Mouse (Mus musculus): ENCODE measurements around the gene Nfx1. TPM values are rescaled to one million over a fixed set of nuclear protein-coding genes. Genes with fewer than 3 reads are reported as not detected.

Gene Nfx1
- total and polyA plus RNA-seq, 2 experiments from 2014 or later: 63.1 to 76.3 TPM

GRCm38 (mm10) chr4:41000842-41001639 lies 30.3 kb downstream of the Nfx1 start:
- no peak overlapping the region for H3K9ac ChIP-seq (replicated peaks; ENCODE audit: low read length, poor library complexity, severe bottlenecking)
- no peaks in the 10 kb centered on the region for H3K27me3 ChIP-seq (ENCODE audit: insufficient read depth, low read length)
- ATAC-seq (ENCODE audit: low FRiP score) (no peak), DNase-seq (ENCODE audit: low spot score) (no peak)
- H3K4me3 ChIP-seq (ENCODE audit: low read depth, low read length): no peak overlapping the region
- no peak for TF ChIP-seq CTCF (IDR thresholded peaks at IDR 0.05)
- WGBS: 92% methylated on average over 9 of the region's 9 CpGs
- peaks cover 74% of the 10 kb centered on the region for H3K36me3 ChIP-seq (ENCODE audit: insufficient read depth, low read length)
- no peaks in the 10 kb centered on the region for H3K4me1 ChIP-seq (ENCODE audit: insufficient read depth, low read length)
- H3K4me2 ChIP-seq (ENCODE audit: low read depth, low read length, poor library complexity, severe bottlenecking): no peak overlapping the region
- no peaks in the 10 kb centered on the region for H3K9me3 ChIP-seq (ENCODE audit: low read length)
- no peak overlapping the region for H3K27ac ChIP-seq (ENCODE audit: low read depth, low read length)

DNA sequence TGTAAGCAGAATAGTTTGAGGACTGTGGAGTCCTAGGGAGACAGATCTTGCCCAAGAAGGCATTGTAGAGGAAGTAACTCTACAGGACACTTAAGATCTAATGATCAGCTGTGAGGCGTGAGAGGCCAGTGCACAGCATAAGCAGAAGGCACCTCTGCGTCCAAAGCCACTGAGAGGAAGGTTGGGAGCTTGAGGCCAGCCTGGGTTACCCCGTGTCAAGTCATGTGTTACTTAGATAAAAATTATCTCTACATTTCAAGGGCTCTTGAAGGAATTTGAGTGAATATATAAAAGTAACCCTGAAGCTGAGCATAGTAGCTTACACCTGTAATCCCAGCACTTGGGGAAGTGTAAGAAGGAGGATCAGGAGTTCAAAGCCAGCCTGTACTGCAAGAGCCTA lies 42.6 kb downstream of the Nfx1 start:
- ATAC-seq (ENCODE audit: low FRiP score): no peak

GRCm38 (mm10) chr4:41015798-41016197 lies 45.1 kb downstream of the Nfx1 start:
- ATAC-seq (ENCODE audit: low FRiP score) (no peak), DNase-seq (ENCODE audit: low spot score) (no peak)
- TF ChIP-seq CTCF (IDR thresholded peaks at IDR 0.05): no peak
- H3K4me2 ChIP-seq (ENCODE audit: low read depth, low read length, poor library complexity, severe bottlenecking): no peak overlapping the region
- H3K9me3 ChIP-seq (ENCODE audit: low read length): no peaks in the 10 kb centered on the region
- no peaks in the 10 kb centered on the region for H3K4me1 ChIP-seq (ENCODE audit: insufficient read depth, low read length)
- peaks cover 37% of the 10 kb centered on the region for H3K36me3 ChIP-seq (ENCODE audit: insufficient read depth, low read length)
- no peak overlapping the region for H3K9ac ChIP-seq (replicated peaks; ENCODE audit: low read length, poor library complexity, severe bottlenecking)
- H3K27ac ChIP-seq (ENCODE audit: low read depth, low read length): no peak overlapping the region
- no peak overlapping the region for H3K4me3 ChIP-seq (ENCODE audit: low read depth, low read length)
- WGBS: 97% methylated on average over 5 of the region's 5 CpGs
- no peaks in the 10 kb centered on the region for H3K27me3 ChIP-seq (ENCODE audit: insufficient read depth, low read length)

More for the DNA sequence above, 42.6 kb downstream of the Nfx1 start:
- no peak for DNase-seq (ENCODE audit: low spot score)
- H3K27me3 ChIP-seq (ENCODE audit: insufficient read depth, low read length): no peaks in the 10 kb centered on the region
- H3K27ac ChIP-seq (ENCODE audit: low read depth, low read length): no peak overlapping the region
- no peaks in the 10 kb centered on the region for H3K9me3 ChIP-seq (ENCODE audit: low read length)
- no peak overlapping the region for H3K4me3 ChIP-seq (ENCODE audit: low read depth, low read length)
- H3K4me2 ChIP-seq (ENCODE audit: low read depth, low read length, poor library complexity, severe bottlenecking): no peak overlapping the region
- no peaks in the 10 kb centered on the region for H3K4me1 ChIP-seq (ENCODE audit: insufficient read depth, low read length)
- no peak overlapping the region for H3K9ac ChIP-seq (replicated peaks; ENCODE audit: low read length, poor library complexity, severe bottlenecking)
- TF ChIP-seq CTCF (IDR thresholded peaks at IDR 0.05): no peak
- WGBS: 92% methylated on average over 3 of the region's 3 CpGs
- peaks cover 52% of the 10 kb centered on the region for H3K36me3 ChIP-seq (ENCODE audit: insufficient read depth, low read length)

- Histone ChIP-seq H3K4me3 (ENCODE audit: low read depth, low read length) (no peak overlapping the region), H3K27me3 (ENCODE audit: insufficient read depth, low read length) (no peaks in the 10 kb centered on the region), H3K27ac (ENCODE audit: low read depth, low read length) (no peak overlapping the region), H3K4me2 (ENCODE audit: low read depth, low read length, poor library complexity, severe bottlenecking) (no peak overlapping the region), H3K9me3 (ENCODE audit: low read length) (no peaks in the 10 kb centered on the region), H3K9ac (replicated peaks; ENCODE audit: low read length, poor library complexity, severe bottlenecking) (no peak overlapping the region), H3K4me1 (ENCODE audit: insufficient read depth, low read length) (no peaks in the 10 kb centered on the region), H3K36me3 (ENCODE audit: insufficient read depth, low read length) (peaks cover 43% of the 10 kb centered on the region)
- peak; percentile 17; the same call in 1 of the 2 replicates for TF ChIP-seq CTCF (IDR thresholded peaks at IDR 0.05)
- WGBS: 90% methylated on average over 5 of the region's 5 CpGs
- DNase-seq (ENCODE audit: low spot score): no peak
- no peak for ATAC-seq (ENCODE audit: low FRiP score)
These were observed 50.4 kb downstream of the Nfx1 start for GRCm38 (mm10) chr4:41021094-41021493.

GRCm38 (mm10) chr4:41026086-41026787 lies 55.5 kb downstream of the Nfx1 start:
- Histone ChIP-seq H3K4me1 (ENCODE audit: insufficient read depth, low read length) (no peaks in the 10 kb centered on the region), H3K9ac (replicated peaks; ENCODE audit: low read length, poor library complexity, severe bottlenecking) (no peak overlapping the region), H3K36me3 (ENCODE audit: insufficient read depth, low read length) (peaks cover 44% of the 10 kb centered on the region), H3K4me3 (ENCODE audit: low read depth, low read length) (no peak overlapping the region), H3K4me2 (ENCODE audit: low read depth, low read length, poor library complexity, severe bottlenecking) (no peak overlapping the region), H3K9me3 (ENCODE audit: low read length) (no peaks in the 10 kb centered on the region), H3K27ac (ENCODE audit: low read depth, low read length) (no peak overlapping the region), H3K27me3 (ENCODE audit: insufficient read depth, low read length) (no peaks in the 10 kb centered on the region)
- no peak for ATAC-seq (ENCODE audit: low FRiP score)
- no peak for DNase-seq (ENCODE audit: low spot score)
- WGBS: 76% methylated on average over 8 of the region's 8 CpGs
- no peak for TF ChIP-seq CTCF (IDR thresholded peaks at IDR 0.05)

GRCm38 (mm10) chr4:41027872-41028271 lies 57.2 kb downstream of the Nfx1 start:
- Histone ChIP-seq H3K9me3 (ENCODE audit: low read length) (no peaks in the 10 kb centered on the region), H3K27me3 (ENCODE audit: insufficient read depth, low read length) (no peaks in the 10 kb centered on the region), H3K4me1 (ENCODE audit: insufficient read depth, low read length) (no peaks in the 10 kb centered on the region), H3K27ac (ENCODE audit: low read depth, low read length) (no peak overlapping the region), H3K36me3 (ENCODE audit: insufficient read depth, low read length) (peaks cover 32% of the 10 kb centered on the region), H3K9ac (replicated peaks; ENCODE audit: low read length, poor library complexity, severe bottlenecking) (no peak overlapping the region), H3K4me3 (ENCODE audit: low read depth, low read length) (no peak overlapping the region), H3K4me2 (ENCODE audit: low read depth, low read length, poor library complexity, severe bottlenecking) (no peak overlapping the region)
- WGBS: 90% methylated on average over 3 of the region's 3 CpGs
- no peak for DNase-seq (ENCODE audit: low spot score)
- no peak for TF ChIP-seq CTCF (IDR thresholded peaks at IDR 0.05)
- ATAC-seq (ENCODE audit: low FRiP score): no peak

All from midbrain, postnatal 0 days (tissue).